In genomic region chr17:56858922-56859321, GRCm38 (mm10) we compare ENCODE assay signal across 13 mouse cellular contexts. TPM values are rescaled to one million over a fixed set of nuclear protein-coding genes. Genes with fewer than 3 reads are reported as not detected.
DNase-seq lines count a peak whose midpoint lies in the region; ATAC-seq and TF ChIP-seq lines count a peak whose summit lies in the region.
"Had no signal": no experiment of that assay in that cellular context is flagged by ENCODE, and none has a peak within 500 bp of the region (broad histone marks: within the 10 kb centered on the region; RNA-seq: fewer than 3 reads in every experiment).

No protein-coding gene starts in this region.

- H3K36me3 ChIP-seq in intestine, embryonic 16.5 days (ENCODE audit: control insufficient read depth, insufficient read depth, low read length) = no peaks in the 10 kb centered on the region
- H3K36me3 ChIP-seq in intestine, postnatal 0 days (ENCODE audit: control insufficient read depth, insufficient read depth) = no peaks in the 10 kb centered on the region
- no peaks in the 10 kb centered on the region for H3K36me3 ChIP-seq in small intestine, adult 2 months (ENCODE audit: control insufficient read depth, insufficient read depth, low read length)
- H3K36me3 ChIP-seq: forebrain, embryonic 15.5 days had no signal

- intact Hi-C loops in heart, postnatal 10 days (cut with DNase I) = loop anchor here (1.0 kb wide), 1 partner anchor 51 kb away; no protein-coding TSS in a partner anchor

- no peak for TF ChIP-seq POLR2A in brain, embryonic 14.5 days (IDR thresholded peaks at IDR 0.05; ENCODE audit: borderline replicate concordance, extremely low read depth, insufficient read depth, insufficient read length, poor library complexity, severe bottlenecking)
- TF ChIP-seq POLR2A in small intestine, adult 2 months (IDR thresholded peaks at IDR 0.05; ENCODE audit: low read depth, low read length) = no peak

- no peak overlapping the region for H3K4me3 ChIP-seq in intestine, embryonic 16.5 days (ENCODE audit: low read length)
- no peak overlapping the region for H3K4me3 ChIP-seq in intestine, postnatal 0 days (ENCODE audit: low read depth, low read length)
- H3K4me3 ChIP-seq in small intestine, adult 2 months (ENCODE audit: low read depth, low read length) = no peak overlapping the region
- H3K4me3 ChIP-seq: forebrain, embryonic 15.5 days had no signal

- no peaks in the 10 kb centered on the region for H3K9me3 ChIP-seq in intestine, embryonic 16.5 days (ENCODE audit: control insufficient read depth, low read length)
- no peaks in the 10 kb centered on the region for H3K9me3 ChIP-seq in intestine, postnatal 0 days (ENCODE audit: control insufficient read depth)
- H3K9me3 ChIP-seq: forebrain, embryonic 15.5 days had no signal

- TF ChIP-seq CTCF in intestine, postnatal 0 days (IDR thresholded peaks at IDR 0.05; ENCODE audit: low read depth) = no peak
- no peak for TF ChIP-seq CTCF in brain, embryonic 14.5 days (IDR thresholded peaks at IDR 0.05; ENCODE audit: borderline replicate concordance, extremely low read depth, insufficient read depth, insufficient read length)
- TF ChIP-seq CTCF in small intestine, adult 2 months (IDR thresholded peaks at IDR 0.05; ENCODE audit: extremely low read depth, insufficient read length, insufficient replicate concordance, low read depth, low read length) = no peak

- DNase-seq in brain, embryonic 14.5 days (ENCODE audit: low read depth) = peak; percentile 29
- peak; percentile 53 to 59 for DNase-seq in heart, postnatal 10 days
- DNase-seq in frontal cortex, postnatal 10 days (ENCODE audit: low spot score in 2 of 2) = no peak
- no peak for DNase-seq in spleen, postnatal 36 days (ENCODE audit: low spot score in 2 of 2)

- H3K4me2 ChIP-seq in intestine, embryonic 16.5 days (ENCODE audit: low read depth, low read length) = no peak overlapping the region
- no peak overlapping the region for H3K4me2 ChIP-seq in intestine, postnatal 0 days (replicated peaks; ENCODE audit: low read depth)
- H3K4me2 ChIP-seq: forebrain, embryonic 15.5 days had no signal

- peak overlapping the region; percentile 35; the same call in 1 of the 2 replicates for H3K27ac ChIP-seq in intestine, embryonic 16.5 days (ENCODE audit: low read length)
- H3K27ac ChIP-seq in intestine, postnatal 0 days (ENCODE audit: low read depth, low read length) = no peak overlapping the region
- peak overlapping the region; percentile 55; the same call in 1 of the 2 replicates for H3K27ac ChIP-seq in small intestine, adult 2 months (ENCODE audit: insufficient read depth, low read depth, low read length)
- H3K27ac ChIP-seq: forebrain, embryonic 15.5 days had no signal

- no peaks in the 10 kb centered on the region for H3K4me1 ChIP-seq in intestine, embryonic 16.5 days (ENCODE audit: control insufficient read depth, insufficient read depth, low read length)
- H3K4me1 ChIP-seq in intestine, postnatal 0 days (replicated peaks; ENCODE audit: control insufficient read depth, insufficient read depth, low read length) = no peaks in the 10 kb centered on the region
- 0 out of 2 replicates have a peak, but pooled peaks cover 3% of the 10 kb centered on the region for H3K4me1 ChIP-seq in small intestine, adult 2 months (ENCODE audit: control insufficient read depth, insufficient read depth, insufficient read length, low read length)

- no peak overlapping the region for H3K9ac ChIP-seq in intestine, embryonic 16.5 days (ENCODE audit: low read depth, low read length)
- no peak overlapping the region for H3K9ac ChIP-seq in intestine, postnatal 0 days (ENCODE audit: low read depth, low read length)
- H3K9ac ChIP-seq: forebrain, embryonic 15.5 days had no signal

- no peaks in the 10 kb centered on the region for H3K27me3 ChIP-seq in intestine, embryonic 16.5 days (replicated peaks; ENCODE audit: control insufficient read depth, insufficient read depth, low read length)
- no peaks in the 10 kb centered on the region for H3K27me3 ChIP-seq in intestine, postnatal 0 days (replicated peaks; ENCODE audit: control insufficient read depth, insufficient read depth, low read length)
- H3K27me3 ChIP-seq in small intestine, adult 2 months (ENCODE audit: control insufficient read depth, insufficient read depth, low read length) = no peaks in the 10 kb centered on the region
- H3K27me3 ChIP-seq: forebrain, embryonic 15.5 days had no signal

- no peak for ATAC-seq in intestine, embryonic 16.5 days
- no peak for ATAC-seq in intestine, postnatal 0 days
- ATAC-seq: forebrain, embryonic 15.5 days; midbrain, embryonic 16.5 days had no signal

- 41% methylated on average over 7 of the region's 7 CpGs for WGBS in intestine, embryonic 16.5 days
- WGBS in intestine, postnatal 0 days = 42% methylated on average over 7 of the region's 7 CpGs
- WGBS in small intestine, adult 2 months = 43% methylated on average over 7 of the region's 7 CpGs

RNA-seq across cellular contexts. Expression of gene Acsbg2, which starts 15.3 kb away (rescaled TPM):
- not detected in 2 replicates for polyA plus RNA-seq in intestine, embryonic 16.5 days (2015; fragmentation: Nextera tagmentation; extraction: Ambion mirVana)
- not detected in 2 replicates for polyA plus RNA-seq in intestine, postnatal 0 days (2015; fragmentation: Nextera tagmentation; extraction: Ambion mirVana)
- polyA plus RNA-seq in brain, embryonic 14.5 days (2012; rRNA removed) = not detected in 2 replicates
- total RNA-seq in heart, postnatal 10 days (2021) = not detected
- not detected in 2 replicates for polyA plus RNA-seq in small intestine, adult 2 months (2012; rRNA removed)
- total RNA-seq: left cerebral cortex, postnatal 25 days had no signal
- polyA plus RNA-seq: forebrain, embryonic 15.5 days; hindbrain, embryonic 11.5 days; liver, embryonic 16.5 days; midbrain, embryonic 16.5 days; neural tube, embryonic 14.5 days had no signal

RNA-seq across cellular contexts. Expression of gene 1700061G19Rik, which starts 16.4 kb away (rescaled TPM):
- polyA plus RNA-seq in intestine, embryonic 16.5 days (2015; fragmentation: Nextera tagmentation; extraction: Ambion mirVana) = 0.12 and 0.17 TPM in 2 replicates
- polyA plus RNA-seq in intestine, postnatal 0 days (2015; fragmentation: Nextera tagmentation; extraction: Ambion mirVana) = 0.23 and 0.30 TPM in 2 replicates
- 0.03 and 0.07 TPM in 2 replicates for polyA plus RNA-seq in brain, embryonic 14.5 days (2012; rRNA removed)
- total RNA-seq in heart, postnatal 10 days (2021) = under 1 TPM; 0.10 to 0.12 TPM
- polyA plus RNA-seq in small intestine, adult 2 months (2012; rRNA removed) = not detected in 2 replicates
- total RNA-seq: left cerebral cortex, postnatal 25 days had no signal

RNA-seq across cellular contexts. Expression of gene Rfx2, which starts 28.1 kb away (rescaled TPM):
- 2.5 and 3.4 TPM in 2 replicates for polyA plus RNA-seq in intestine, embryonic 16.5 days (2015; fragmentation: Nextera tagmentation; extraction: Ambion mirVana)
- polyA plus RNA-seq in intestine, postnatal 0 days (2015; fragmentation: Nextera tagmentation; extraction: Ambion mirVana) = 1.4 and 1.6 TPM in 2 replicates
- polyA plus RNA-seq in brain, embryonic 14.5 days (2012; rRNA removed) = 7.8 and 11.1 TPM in 2 replicates
- total RNA-seq in heart, postnatal 10 days (2021) = 10 to 100 TPM in 1 of 2 experiments, 1 to 10 TPM in 1; 6.5 to 10.5 TPM
- 7.7 and 15.4 TPM in 2 replicates for polyA plus RNA-seq in small intestine, adult 2 months (2012; rRNA removed)

Comparison
In these comparisons a context has a peak if more than half of its experiments do, and no peak if none do; other contexts are left out.
1. DNase-seq: peak in brain, embryonic 14.5 days (single experiment) and heart, postnatal 10 days (2 of 2); none in frontal cortex, postnatal 10 days (0 of 2) and spleen, postnatal 36 days (0 of 2).